Mouse (Mus musculus) neutrophil, adult 83 days (primary cell): ENCODE results near the gene Zfp874a. TPM values are rescaled to one million over a fixed set of nuclear protein-coding genes. Genes with fewer than 3 reads are reported as not detected.

Experiments
- total RNA-seq, 2 experiments: library from RNA; stranded (reverse); gene quantifications; one replicate each; pipeline ENCODE4 v1.2.4; 2023

The Zfp874a gene
- 1 to 10 TPM; 2.8 to 3.3 TPM for total RNA-seq

GRCm38 (mm10) chr13:67451172-67452020 lies at the start of gene Zfp874a:
Gene Zfp874a (minus strand): TSS chr13:67451624.

GRCm38 (mm10) chr13:67500084-67500719 lies 48.8 kb upstream of the Zfp874a start, which contains the start of gene Zfp58:
Gene Zfp58 (minus strand): TSS chr13:67500555.

GRCm38 (mm10) chr13:67483625-67484423 lies 32.4 kb upstream of the Zfp874a start, which contains the start of gene Zfp874b:
Gene Zfp874b (minus strand): TSS chr13:67484258.

GRCm38 (mm10) chr13:67421207-67421857 lies 30.1 kb downstream of the Zfp874a start, which contains the start of gene Zfp459:
Gene Zfp459 (minus strand): TSS chr13:67421418.

GRCm38 (mm10) chr13:67399183-67399903 lies 52.1 kb downstream of the Zfp874a start, which contains the start of gene Zfp429:
Gene Zfp429 (minus strand): TSS chr13:67399819.

GRCm38 (mm10) chr13:67375050-67375911 lies 76.1 kb downstream of the Zfp874a start, which contains the start of the genes Gm28041 and Zfp456:
Gene Gm28041 (minus strand): TSS chr13:67375733.
Gene Zfp456 (minus strand): TSS chr13:67375810.

Other genes starting within 250 kb of the Zfp874a start
- 1 to 10 TPM; 1.5 to 2.0 TPM for gene Zfp458, start 173.2 kb downstream of the Zfp874a start, total RNA-seq
- gene Zfp457, start 145.1 kb downstream of the Zfp874a start, total RNA-seq = under 1 TPM in 1 of 2 experiments, not detected in 1; 0.46 TPM
- 1 to 10 TPM; 5.3 to 6.4 TPM for gene Zfp595, start 119.1 kb downstream of the Zfp874a start, total RNA-seq
- 1 to 10 TPM in 1 of 2 experiments, not detected in 1; 3.0 TPM for gene Gm28044, start 91.1 kb downstream of the Zfp874a start, total RNA-seq
- 1 to 10 TPM; 6.1 to 7.3 TPM for gene Zfp953, start 91.0 kb downstream of the Zfp874a start, total RNA-seq
- gene Gm28041, start 75.9 kb downstream of the Zfp874a start, total RNA-seq = 1 to 10 TPM in 1 of 2 experiments, under 1 TPM in 1; 0.90 to 1.8 TPM
- 1 to 10 TPM; 1.1 to 1.7 TPM for gene Zfp456, start 75.8 kb downstream of the Zfp874a start, total RNA-seq
- 1 to 10 TPM; 4.0 to 4.2 TPM for gene Zfp429, start 51.8 kb downstream of the Zfp874a start, total RNA-seq
- under 1 TPM; 0.09 to 0.42 TPM for gene Zfp459, start 30.2 kb downstream of the Zfp874a start, total RNA-seq
- gene Zfp874b, start 32.6 kb upstream of the Zfp874a start, total RNA-seq = 1 to 10 TPM; 6.6 to 9.1 TPM
- gene Zfp58, start 48.9 kb upstream of the Zfp874a start, total RNA-seq = 1 to 10 TPM; 3.6 to 5.8 TPM
- gene Gm26965, start 74.5 kb upstream of the Zfp874a start, total RNA-seq = not detected
- 10 to 100 TPM; 10.9 to 14.0 TPM for gene Zfp87, start 74.6 kb upstream of the Zfp874a start, total RNA-seq
- gene Zfp748, start 102.2 kb upstream of the Zfp874a start, total RNA-seq = 1 to 10 TPM; 5.7 to 5.9 TPM
- gene Zfp729b, start 158.1 kb upstream of the Zfp874a start, total RNA-seq = 1 to 10 TPM; 8.9 to 9.8 TPM
- under 1 TPM; 0.39 to 0.42 TPM for gene Gm49345, start 186.1 kb upstream of the Zfp874a start, total RNA-seq
- gene Zfp729a, start 186.2 kb upstream of the Zfp874a start, total RNA-seq = 10 to 100 TPM in 1 of 2 experiments, 1 to 10 TPM in 1; 9.4 to 11.5 TPM
- 1 to 10 TPM; 5.5 to 6.5 TPM for gene Zfp738, start 235.4 kb upstream of the Zfp874a start, total RNA-seq